Mouse (Mus musculus) thymus, adult 2 months (tissue): Measurements from ENCODE around the gene Macf1.

Source experiments
- CTCF ChIP-seq: fragments of 200-500 bp; IDR thresholded peaks from 2 replicates; pipeline ENCODE4 v1.5.1; 2012; ENCODE audit warnings: mild to moderate bottlenecking, control low read depth, low read length, moderate library complexity, borderline replicate concordance; ENCODE audit not compliant: control insufficient read depth, poor library complexity, insufficient read depth; ENCODE audit errors: extremely low read depth
- POLR2A ChIP-seq: fragments of 200-500 bp; IDR thresholded peaks from 2 replicates; pipeline ENCODE4 v1.6.1; 2012; ENCODE audit warnings: mild to moderate bottlenecking, low read length, control low read depth, moderate library complexity; ENCODE audit not compliant: control insufficient read depth, poor library complexity, insufficient read depth; ENCODE audit errors: extremely low read depth

- TF ChIP-seq CTCF (no peak), POLR2A (no peak)
Measured at GRCm38 (mm10) chr4:123397049-123397448, 287.1 kb downstream of the Macf1 start.
